Mouse (Mus musculus) embryo, embryonic 10 days (tissue): ENCODE results near the gene Ctsw.

ENCODE experiments used
- DNase-seq: peaks from one replicate; pipeline ENCODE4 v3.0.0-alpha.2; 2015; ENCODE audit warnings: low spot score

The Ctsw gene

GRCm38 (mm10) chr19:5463212-5463611, 5.1 kb downstream of the Ctsw start:
- DNase-seq = no peak

GRCm38 (mm10) chr19:5461411-5461810, 6.9 kb downstream of the Ctsw start:
- DNase-seq = no peak

GRCm38 (mm10) chr19:5460465-5460911, 7.8 kb downstream of the Ctsw start, which contains the start of gene Fibp:
Gene Fibp, plus strand, starts transcription at chr19:5460615.
- peak; percentile 88 for DNase-seq

- DNase-seq = no peak
Measured at GRCm38 (mm10) chr19:5459896-5460295, 8.4 kb downstream of the Ctsw start.

GRCm38 (mm10) chr19:5459019-5459418, 9.3 kb downstream of the Ctsw start:
- no peak for DNase-seq

- no peak for DNase-seq
Measured at GRCm38 (mm10) chr19:5457746-5458442, 10.4 kb downstream of the Ctsw start, which contains the start of gene Ccdc85b. Gene Ccdc85b, minus strand, starts transcription at chr19:5457894.

GRCm38 (mm10) chr19:5456922-5457745, 11.2 kb downstream of the Ctsw start:
- DNase-seq = peak; percentile 97

GRCm38 (mm10) chr19:5456241-5456921, 11.9 kb downstream of the Ctsw start:
- DNase-seq = peak; percentile 42

- DNase-seq = no peak
Measured at GRCm38 (mm10) chr19:5455568-5455967, 12.7 kb downstream of the Ctsw start.

- DNase-seq = no peak
Measured at GRCm38 (mm10) chr19:5455037-5455436, 13.3 kb downstream of the Ctsw start.

- no peak for DNase-seq
Measured at GRCm38 (mm10) chr19:5451766-5452165, 16.5 kb downstream of the Ctsw start.

GRCm38 (mm10) chr19:5449673-5450072, 18.6 kb downstream of the Ctsw start:
- DNase-seq = no peak

GRCm38 (mm10) chr19:5448354-5449150, 19.8 kb downstream of the Ctsw start:
- peak; percentile 44 for DNase-seq

- DNase-seq = peak; percentile 81
Measured at GRCm38 (mm10) chr19:5447515-5448353, 20.6 kb downstream of the Ctsw start, which contains the start of gene Fosl1. Gene Fosl1, plus strand, starts transcription at chr19:5447547.

GRCm38 (mm10) chr19:5445747-5446146, 22.6 kb downstream of the Ctsw start:
- DNase-seq = no peak

- DNase-seq = no peak
Measured at GRCm38 (mm10) chr19:5444954-5445353, 23.4 kb downstream of the Ctsw start.

- DNase-seq = no peak
Measured at GRCm38 (mm10) chr19:5444371-5444908, 23.9 kb downstream of the Ctsw start.

- no peak for DNase-seq
Measured at GRCm38 (mm10) chr19:5433951-5434350, 34.4 kb downstream of the Ctsw start.

- peak; percentile 60 for DNase-seq
Measured at GRCm38 (mm10) chr19:5432992-5433852, 35.1 kb downstream of the Ctsw start.
